Mouse (Mus musculus): ENCODE results near the gene Sult6b1. TPM values are rescaled to one million over a fixed set of nuclear protein-coding genes. Genes with fewer than 3 reads are reported as not detected.

The Sult6b1 gene
- polyA plus RNA-seq, 1 experiment: not detected

- peak overlapping the region; percentile 45 for H3K27ac ChIP-seq (ENCODE audit: insufficient read depth, low read depth, low read length)
- H3K4me1 ChIP-seq (ENCODE audit: control insufficient read depth, insufficient read depth, low read length): peaks cover 12% of the 10 kb centered on the region
- peak overlapping the region; percentile 76 for H3K4me3 ChIP-seq (ENCODE audit: insufficient read depth, low read length)
- no peak for TF ChIP-seq CTCF (IDR thresholded peaks at IDR 0.05; ENCODE audit: low read depth, low read length)
- TF ChIP-seq POLR2A (IDR thresholded peaks at IDR 0.05; ENCODE audit: borderline replicate concordance, low read depth, low read length): no peak
Measured at GRCm38 (mm10) chr17:78916899-78917298, 10.1 kb upstream of the Sult6b1 start.

GRCm38 (mm10) chr17:78916369-78916813 lies 9.6 kb upstream of the Sult6b1 start, which contains the start of gene Cebpzos:
Gene Cebpzos (plus strand): TSS chr17:78916500.
- TF ChIP-seq CTCF (IDR thresholded peaks at IDR 0.05; ENCODE audit: low read depth, low read length): no peak
- TF ChIP-seq POLR2A (IDR thresholded peaks at IDR 0.05; ENCODE audit: borderline replicate concordance, low read depth, low read length): 0 out of 2 replicates have a peak, but pooled peaks have one; percentile 1
- Histone ChIP-seq H3K27ac (ENCODE audit: insufficient read depth, low read depth, low read length) (peak within 1 kb of the TSS; percentile 45), H3K4me1 (ENCODE audit: control insufficient read depth, insufficient read depth, low read length) (peaks cover 12% of the 10 kb centered on the region), H3K4me3 (ENCODE audit: insufficient read depth, low read length) (peak within 1 kb of the TSS; percentile 76)

GRCm38 (mm10) chr17:78915772-78916171 lies 9.0 kb upstream of the Sult6b1 start:
- no peak for TF ChIP-seq POLR2A (IDR thresholded peaks at IDR 0.05; ENCODE audit: borderline replicate concordance, low read depth, low read length)
- no peak for TF ChIP-seq CTCF (IDR thresholded peaks at IDR 0.05; ENCODE audit: low read depth, low read length)
- Histone ChIP-seq H3K27ac (ENCODE audit: insufficient read depth, low read depth, low read length) (0 out of 2 replicates have a peak overlapping the region, but pooled peaks have one; percentile 45), H3K4me1 (ENCODE audit: control insufficient read depth, insufficient read depth, low read length) (peaks cover 12% of the 10 kb centered on the region)

DNA sequence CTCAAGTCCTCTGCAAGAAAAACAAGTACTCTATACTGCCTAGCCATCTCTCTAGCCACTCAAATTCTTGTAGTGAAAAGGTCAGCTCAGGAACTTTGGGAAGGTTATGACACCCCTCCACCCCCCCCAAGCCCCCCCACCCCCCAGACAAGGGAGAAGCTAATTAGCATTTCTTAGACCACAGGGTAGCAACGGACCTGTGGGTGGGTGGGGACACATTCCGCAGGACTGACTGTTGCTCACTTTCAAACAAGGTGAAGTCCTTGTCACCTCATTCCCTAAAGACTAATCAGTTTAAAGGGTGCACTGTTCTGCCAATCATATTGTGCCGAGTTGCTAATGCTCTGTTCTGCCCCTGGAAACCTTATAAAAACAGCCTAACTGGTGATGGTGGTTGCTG lies 7.1 kb upstream of the Sult6b1 start:
- no peak for TF ChIP-seq CTCF (IDR thresholded peaks at IDR 0.05; ENCODE audit: low read depth, low read length)
- no peak for TF ChIP-seq POLR2A (IDR thresholded peaks at IDR 0.05; ENCODE audit: borderline replicate concordance, low read depth, low read length)
- Histone ChIP-seq H3K27ac (ENCODE audit: insufficient read depth, low read depth, low read length) (no peak overlapping the region), H3K4me1 (ENCODE audit: control insufficient read depth, insufficient read depth, low read length) (peaks cover 12% of the 10 kb centered on the region), H3K4me3 (ENCODE audit: insufficient read depth, low read length) (no peak overlapping the region)

More at GRCm38 (mm10) chr17:78915772-78916171, 9.0 kb upstream of the Sult6b1 start:
- H3K4me3 ChIP-seq (ENCODE audit: insufficient read depth, low read length): peak overlapping the region; percentile 76

DNA sequence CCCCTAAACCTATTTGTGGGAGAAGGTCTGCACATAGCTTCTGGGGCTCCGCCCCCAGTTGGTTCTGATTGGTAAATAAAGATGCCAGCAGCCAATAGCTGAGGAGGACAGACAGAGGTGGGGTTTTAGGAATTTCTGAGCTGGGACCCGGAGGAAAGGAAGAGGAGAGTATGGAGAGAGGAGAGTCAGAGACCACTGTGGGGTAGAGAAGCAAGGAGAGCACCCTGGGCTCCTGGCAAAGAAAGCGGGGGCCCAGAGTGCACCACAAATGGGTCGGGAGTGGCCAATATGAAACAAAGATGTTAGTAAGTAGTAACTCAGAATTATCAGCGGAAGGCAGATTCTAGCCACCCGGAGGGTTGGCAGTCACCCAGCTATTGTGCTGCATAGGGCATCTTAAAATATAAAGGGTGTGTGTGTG lies 6.1 kb upstream of the Sult6b1 start:
- Histone ChIP-seq H3K4me3 (ENCODE audit: insufficient read depth, low read length) (no peak overlapping the region; the same call in 1 of the 2 replicates), H3K27ac (ENCODE audit: insufficient read depth, low read depth, low read length) (no peak overlapping the region)

GRCm38 (mm10) chr17:78909374-78909773 lies 2.6 kb upstream of the Sult6b1 start:
- no peak for TF ChIP-seq CTCF (IDR thresholded peaks at IDR 0.05; ENCODE audit: low read depth, low read length)
- no peak for TF ChIP-seq POLR2A (IDR thresholded peaks at IDR 0.05; ENCODE audit: borderline replicate concordance, low read depth, low read length)
- no peak overlapping the region for H3K4me3 ChIP-seq (ENCODE audit: insufficient read depth, low read length)
- H3K4me1 ChIP-seq (ENCODE audit: control insufficient read depth, insufficient read depth, low read length): no peaks in the 10 kb centered on the region

More for the DNA sequence above, 6.1 kb upstream of the Sult6b1 start:
- H3K4me1 ChIP-seq (ENCODE audit: control insufficient read depth, insufficient read depth, low read length): peaks cover 6% of the 10 kb centered on the region
- TF ChIP-seq POLR2A (IDR thresholded peaks at IDR 0.05; ENCODE audit: borderline replicate concordance, low read depth, low read length): no peak
- no peak for TF ChIP-seq CTCF (IDR thresholded peaks at IDR 0.05; ENCODE audit: low read depth, low read length)

GRCm38 (mm10) chr17:78903158-78903557 lies 3.6 kb downstream of the Sult6b1 start:
- Histone ChIP-seq H3K27ac (ENCODE audit: insufficient read depth, low read depth, low read length) (no peak overlapping the region), H3K4me3 (ENCODE audit: insufficient read depth, low read length) (no peak overlapping the region), H3K4me1 (ENCODE audit: control insufficient read depth, insufficient read depth, low read length) (0 out of 2 replicates have a peak, but pooled peaks cover 2% of the 10 kb centered on the region)
- TF ChIP-seq POLR2A (IDR thresholded peaks at IDR 0.05; ENCODE audit: borderline replicate concordance, low read depth, low read length): no peak
- TF ChIP-seq CTCF (IDR thresholded peaks at IDR 0.05; ENCODE audit: low read depth, low read length): no peak

More at GRCm38 (mm10) chr17:78909374-78909773, 2.6 kb upstream of the Sult6b1 start:
- no peak overlapping the region for H3K27ac ChIP-seq (ENCODE audit: insufficient read depth, low read depth, low read length)

- TF ChIP-seq CTCF (IDR thresholded peaks at IDR 0.05; ENCODE audit: low read depth, low read length) (peak; percentile 76), POLR2A (IDR thresholded peaks at IDR 0.05; ENCODE audit: borderline replicate concordance, low read depth, low read length) (no peak)
- Histone ChIP-seq H3K4me3 (ENCODE audit: insufficient read depth, low read length) (peak overlapping the region; percentile 40), H3K27ac (ENCODE audit: insufficient read depth, low read depth, low read length) (no peak overlapping the region), H3K4me1 (ENCODE audit: control insufficient read depth, insufficient read depth, low read length) (peaks cover 7% of the 10 kb centered on the region)
Measured at GRCm38 (mm10) chr17:78895394-78895793, 11.4 kb downstream of the Sult6b1 start.

DNA sequence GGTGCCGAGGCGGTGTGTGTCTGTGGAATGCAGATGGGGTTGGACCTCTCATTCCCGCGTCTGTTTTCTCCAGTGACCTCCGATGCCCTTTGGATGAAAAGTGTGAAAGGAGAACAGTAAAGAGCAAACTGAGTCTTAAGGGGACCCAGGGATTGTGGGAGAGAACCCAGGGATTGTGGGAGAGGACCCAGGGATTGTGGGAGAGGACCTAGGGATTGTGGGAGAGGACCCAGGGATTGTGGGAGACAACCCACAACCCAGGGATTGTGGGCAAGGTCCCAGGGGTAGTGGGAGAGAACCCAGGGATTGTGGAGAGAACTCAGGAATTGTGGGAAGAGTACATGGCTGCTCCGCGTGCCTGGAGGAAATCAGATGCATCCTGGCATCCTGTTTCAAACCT lies 11.8 kb downstream of the Sult6b1 start:
- no peak for TF ChIP-seq POLR2A (IDR thresholded peaks at IDR 0.05; ENCODE audit: borderline replicate concordance, low read depth, low read length)
- TF ChIP-seq CTCF (IDR thresholded peaks at IDR 0.05; ENCODE audit: low read depth, low read length): no peak
- peaks cover 10% of the 10 kb centered on the region for H3K4me1 ChIP-seq (ENCODE audit: control insufficient read depth, insufficient read depth, low read length)
- H3K4me3 ChIP-seq (ENCODE audit: insufficient read depth, low read length): no peak overlapping the region
- no peak overlapping the region for H3K27ac ChIP-seq (ENCODE audit: insufficient read depth, low read depth, low read length)

GRCm38 (mm10) chr17:78891020-78891419 lies 15.8 kb downstream of the Sult6b1 start:
- Histone ChIP-seq H3K4me3 (ENCODE audit: insufficient read depth, low read length) (no peak overlapping the region), H3K27ac (ENCODE audit: insufficient read depth, low read depth, low read length) (peak overlapping the region; percentile 18), H3K4me1 (ENCODE audit: control insufficient read depth, insufficient read depth, low read length) (peaks cover 10% of the 10 kb centered on the region)
- no peak for TF ChIP-seq POLR2A (IDR thresholded peaks at IDR 0.05; ENCODE audit: borderline replicate concordance, low read depth, low read length)
- no peak for TF ChIP-seq CTCF (IDR thresholded peaks at IDR 0.05; ENCODE audit: low read depth, low read length)
